Mouse (Mus musculus): ENCODE measurements around the gene Mmp21. TPM values are rescaled to one million over a fixed set of nuclear protein-coding genes. Genes with fewer than 3 reads are reported as not detected.
A peak's percentile ranks its signal among the peaks of the same experiment; 100 is the strongest.

The Mmp21 gene
- polyA plus RNA-seq, 1 experiment, result not detected

DNA sequence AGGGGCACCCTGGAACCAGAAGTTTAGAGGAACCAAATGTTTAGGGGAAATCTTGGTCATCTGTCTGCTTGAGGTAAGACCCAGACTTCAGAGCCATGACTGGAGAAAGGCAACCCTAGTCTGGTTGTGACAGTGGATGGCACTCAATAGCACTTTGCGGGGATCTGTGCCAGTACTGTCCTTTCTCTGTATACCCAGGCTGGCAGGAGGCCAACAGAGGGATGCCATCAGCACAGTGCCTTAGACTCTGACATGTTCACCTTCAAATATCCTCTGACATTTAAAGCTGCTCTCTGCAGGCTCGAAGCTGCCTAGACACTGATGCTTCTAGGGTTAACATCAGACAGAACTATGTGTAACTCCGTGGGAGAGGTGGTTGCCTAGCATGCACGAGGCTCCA, 422 bp downstream of the Mmp21 start:
- H3ac ChIP-seq (ENCODE audit: control insufficient read depth, insufficient read length, low read depth), result no peak overlapping the region
- no peaks in the 10 kb centered on the region for H3K79me2 ChIP-seq (ENCODE audit: control insufficient read depth, insufficient read depth)
- TF ChIP-seq MYOD1 (IDR thresholded peaks at IDR 0.05; ENCODE audit: control insufficient read depth, insufficient read length, low read depth) (no peak), CEBPB (IDR thresholded peaks at IDR 0.05; ENCODE audit: low read depth) (no peak), CTCF (IDR thresholded peaks at IDR 0.05; ENCODE audit: control insufficient read depth, insufficient read depth, insufficient read length) (no peak), MAX (IDR thresholded peaks at IDR 0.05) (no peak), USF1 (IDR thresholded peaks at IDR 0.05; ENCODE audit: low read depth) (no peak), MYOG (IDR thresholded peaks at IDR 0.05; ENCODE audit: control insufficient read depth, extremely low read depth, insufficient read length) (no peak), FOSL1 (IDR thresholded peaks at IDR 0.05; ENCODE audit: insufficient read depth, low read length, poor library complexity, severe bottlenecking) (no peak)
- H3K79me3 ChIP-seq (ENCODE audit: low read depth), result no peaks in the 10 kb centered on the region
- H3K4me3 ChIP-seq (ENCODE audit: insufficient read depth, poor library complexity, severe bottlenecking), result no peak overlapping the region
- H3K27me3 ChIP-seq (ENCODE audit: control insufficient read depth, insufficient read depth, insufficient read length), result no peaks in the 10 kb centered on the region
- no peaks in the 10 kb centered on the region for H3K36me3 ChIP-seq (ENCODE audit: control insufficient read depth, insufficient read depth)

DNA sequence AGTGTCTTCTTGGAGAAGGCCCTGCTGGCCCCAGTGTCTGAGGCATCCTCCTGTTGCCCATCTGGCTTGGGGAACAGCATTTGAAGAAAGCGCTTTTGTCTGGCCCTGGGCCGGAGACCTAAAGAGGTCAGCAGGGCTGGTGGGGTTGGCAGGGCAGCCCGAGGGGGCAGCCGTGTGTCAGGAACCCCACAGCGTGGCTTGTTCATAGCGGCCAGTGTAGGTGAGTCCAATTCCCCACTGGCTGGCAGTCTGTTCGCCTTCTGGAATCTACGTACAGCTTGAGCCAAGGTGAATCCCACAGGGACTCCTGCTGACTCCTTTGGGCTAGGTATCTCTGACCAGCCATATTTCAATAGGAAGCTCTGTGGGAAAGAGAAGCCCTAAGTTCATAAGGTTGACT, 1.1 kb downstream of the Mmp21 start:
- no peaks in the 10 kb centered on the region for H3K36me3 ChIP-seq (ENCODE audit: control insufficient read depth, insufficient read depth)
- H3K79me2 ChIP-seq (ENCODE audit: control insufficient read depth, insufficient read depth), result no peaks in the 10 kb centered on the region
- H3K79me3 ChIP-seq (ENCODE audit: low read depth), result no peaks in the 10 kb centered on the region
- TF ChIP-seq MYOD1 (IDR thresholded peaks at IDR 0.05; ENCODE audit: control insufficient read depth, insufficient read length, low read depth) (no peak), CEBPB (IDR thresholded peaks at IDR 0.05; ENCODE audit: low read depth) (no peak), MAX (IDR thresholded peaks at IDR 0.05) (no peak), MYOG (IDR thresholded peaks at IDR 0.05; ENCODE audit: control insufficient read depth, extremely low read depth, insufficient read length) (no peak), CTCF (IDR thresholded peaks at IDR 0.05; ENCODE audit: control insufficient read depth, insufficient read depth, insufficient read length) (no peak), FOSL1 (IDR thresholded peaks at IDR 0.05; ENCODE audit: insufficient read depth, low read length, poor library complexity, severe bottlenecking) (no peak), USF1 (IDR thresholded peaks at IDR 0.05; ENCODE audit: low read depth) (no peak)
- H3ac ChIP-seq (ENCODE audit: control insufficient read depth, insufficient read length, low read depth), result no peak overlapping the region
- no peak overlapping the region for H3K4me3 ChIP-seq (ENCODE audit: insufficient read depth, poor library complexity, severe bottlenecking)
- H3K27me3 ChIP-seq (ENCODE audit: control insufficient read depth, insufficient read depth, insufficient read length), result no peaks in the 10 kb centered on the region

DNA sequence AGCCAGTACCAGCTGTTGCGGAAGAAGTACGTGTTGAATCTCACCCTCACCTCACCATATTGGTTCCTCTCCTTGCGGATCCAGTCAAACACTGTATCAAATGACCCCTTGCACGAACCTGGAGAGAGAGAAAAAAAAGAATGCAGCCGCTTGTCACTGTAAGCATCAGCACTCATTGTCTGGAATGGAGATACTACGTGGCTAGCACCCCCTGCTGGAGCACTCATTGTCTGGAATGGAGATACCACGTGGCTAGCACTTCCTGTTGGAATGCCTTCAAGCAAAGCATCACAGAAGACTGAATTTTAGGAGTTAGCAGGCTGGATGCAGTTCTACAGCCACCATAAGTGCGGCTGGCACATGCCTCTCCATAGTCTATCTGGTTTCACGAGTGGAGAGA, 3.9 kb downstream of the Mmp21 start:
- Histone ChIP-seq H3K4me3 (ENCODE audit: insufficient read depth, poor library complexity, severe bottlenecking) (no peak overlapping the region), H3K36me3 (ENCODE audit: control insufficient read depth, insufficient read depth) (peaks cover 13% of the 10 kb centered on the region), H3K27me3 (ENCODE audit: control insufficient read depth, insufficient read depth, insufficient read length) (no peaks in the 10 kb centered on the region), H3K79me3 (ENCODE audit: low read depth) (no peaks in the 10 kb centered on the region), H3K79me2 (ENCODE audit: control insufficient read depth, insufficient read depth) (no peaks in the 10 kb centered on the region), H3ac (ENCODE audit: control insufficient read depth, insufficient read length, low read depth) (no peak overlapping the region)
- TF ChIP-seq USF1 (IDR thresholded peaks at IDR 0.05; ENCODE audit: low read depth) (peak; percentile 54), FOSL1 (IDR thresholded peaks at IDR 0.05; ENCODE audit: insufficient read depth, low read length, poor library complexity, severe bottlenecking) (no peak)

DNA sequence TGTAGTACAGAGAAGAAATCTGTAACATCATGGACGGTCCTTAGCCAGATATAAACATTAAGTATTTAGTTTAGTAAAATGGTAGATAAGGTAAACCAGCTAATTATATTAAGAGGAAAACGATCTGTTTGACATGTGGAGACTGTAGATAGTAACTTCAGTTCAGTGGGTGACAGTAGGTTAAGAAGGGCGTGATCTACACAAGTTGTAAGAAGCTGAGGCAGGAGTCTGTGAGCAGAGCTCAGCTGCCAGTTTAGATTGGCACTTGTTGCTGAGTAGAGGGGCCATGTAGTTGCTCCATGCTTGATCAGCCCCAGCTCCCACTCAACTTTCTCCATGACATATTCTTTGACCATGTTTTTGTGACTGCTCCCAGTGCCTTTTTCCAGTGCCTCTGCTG, 9.0 kb downstream of the Mmp21 start:
- no peaks in the 10 kb centered on the region for H3K79me2 ChIP-seq (ENCODE audit: control insufficient read depth, insufficient read depth)
- H3K79me3 ChIP-seq (ENCODE audit: low read depth), result no peaks in the 10 kb centered on the region
- peaks cover 51% of the 10 kb centered on the region for H3K36me3 ChIP-seq (ENCODE audit: control insufficient read depth, insufficient read depth)
- H3K27me3 ChIP-seq (ENCODE audit: control insufficient read depth, insufficient read depth, insufficient read length), result no peaks in the 10 kb centered on the region
- TF ChIP-seq MAX (IDR thresholded peaks at IDR 0.05) (no peak), MYOD1 (IDR thresholded peaks at IDR 0.05; ENCODE audit: control insufficient read depth, insufficient read length, low read depth) (no peak), CEBPB (IDR thresholded peaks at IDR 0.05; ENCODE audit: low read depth) (no peak), MYOG (IDR thresholded peaks at IDR 0.05; ENCODE audit: control insufficient read depth, extremely low read depth, insufficient read length) (no peak)
- H3ac ChIP-seq (ENCODE audit: control insufficient read depth, insufficient read length, low read depth), result no peak overlapping the region
- no peak overlapping the region for H3K4me3 ChIP-seq (ENCODE audit: insufficient read depth, poor library complexity, severe bottlenecking)

DNA sequence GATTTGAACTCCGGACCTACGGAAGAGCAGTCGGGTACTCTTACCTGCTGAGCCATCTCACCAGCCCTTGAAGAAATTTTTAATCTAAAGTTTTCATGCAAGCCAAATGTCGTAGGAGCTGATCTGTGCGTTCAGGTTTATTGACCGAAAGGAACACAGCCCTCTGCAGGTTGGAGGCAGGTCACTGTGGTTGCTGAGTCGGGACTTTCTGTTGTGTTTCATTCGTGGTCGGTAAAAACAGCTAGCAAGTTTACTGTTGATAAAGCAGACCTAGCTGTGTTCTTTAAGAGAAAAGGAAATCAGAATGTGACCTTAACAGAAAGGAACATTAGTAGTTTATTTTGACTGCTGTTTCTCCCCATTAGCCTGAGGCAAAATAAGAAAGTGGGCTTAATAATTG, 9.9 kb downstream of the Mmp21 start:
- TF ChIP-seq FOSL1 (IDR thresholded peaks at IDR 0.05; ENCODE audit: insufficient read depth, low read length, poor library complexity, severe bottlenecking) (no peak), MAX (IDR thresholded peaks at IDR 0.05) (no peak), MYOD1 (IDR thresholded peaks at IDR 0.05; ENCODE audit: control insufficient read depth, insufficient read length, low read depth) (no peak), USF1 (IDR thresholded peaks at IDR 0.05; ENCODE audit: low read depth) (no peak), CEBPB (IDR thresholded peaks at IDR 0.05; ENCODE audit: low read depth) (no peak), MYOG (IDR thresholded peaks at IDR 0.05; ENCODE audit: control insufficient read depth, extremely low read depth, insufficient read length) (no peak), CTCF (IDR thresholded peaks at IDR 0.05; ENCODE audit: control insufficient read depth, insufficient read depth, insufficient read length) (no peak)
- H3K36me3 ChIP-seq (ENCODE audit: control insufficient read depth, insufficient read depth), result peaks cover 58% of the 10 kb centered on the region
- H3K27me3 ChIP-seq (ENCODE audit: control insufficient read depth, insufficient read depth, insufficient read length), result no peaks in the 10 kb centered on the region
- H3K79me3 ChIP-seq (ENCODE audit: low read depth), result no peaks in the 10 kb centered on the region
- no peak overlapping the region for H3K4me3 ChIP-seq (ENCODE audit: insufficient read depth, poor library complexity, severe bottlenecking)
- no peaks in the 10 kb centered on the region for H3K79me2 ChIP-seq (ENCODE audit: control insufficient read depth, insufficient read depth)
- no peak overlapping the region for H3ac ChIP-seq (ENCODE audit: control insufficient read depth, insufficient read length, low read depth)

DNA sequence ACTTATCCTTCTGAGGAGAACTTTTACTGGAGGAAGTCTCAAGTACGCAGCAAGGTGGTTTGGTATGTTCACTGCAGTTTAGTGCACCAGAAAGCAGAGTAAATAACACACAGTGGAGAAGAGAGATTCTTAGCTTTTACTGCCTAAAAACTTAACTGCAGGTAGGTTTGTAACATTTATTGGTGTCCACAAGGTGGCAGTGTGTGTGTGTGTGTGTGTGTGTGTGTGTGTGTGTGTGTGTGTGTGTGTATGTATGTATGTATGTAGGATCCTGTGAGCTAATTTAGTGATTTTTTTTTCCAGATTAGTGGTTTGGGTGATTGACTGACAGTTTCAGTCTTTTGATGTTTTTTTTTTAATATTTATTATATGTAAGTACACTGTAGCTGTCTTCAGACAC, 10.8 kb downstream of the Mmp21 start:
- Histone ChIP-seq H3K4me3 (ENCODE audit: insufficient read depth, poor library complexity, severe bottlenecking) (no peak overlapping the region), H3K36me3 (ENCODE audit: control insufficient read depth, insufficient read depth) (peaks cover 67% of the 10 kb centered on the region), H3K79me3 (ENCODE audit: low read depth) (no peaks in the 10 kb centered on the region), H3K27me3 (ENCODE audit: control insufficient read depth, insufficient read depth, insufficient read length) (no peaks in the 10 kb centered on the region), H3ac (ENCODE audit: control insufficient read depth, insufficient read length, low read depth) (no peak overlapping the region), H3K79me2 (ENCODE audit: control insufficient read depth, insufficient read depth) (no peaks in the 10 kb centered on the region)
- no peak for TF ChIP-seq CEBPB (IDR thresholded peaks at IDR 0.05; ENCODE audit: low read depth)
- TF ChIP-seq USF1 (IDR thresholded peaks at IDR 0.05; ENCODE audit: low read depth), result no peak
- no peak for TF ChIP-seq MYOG (IDR thresholded peaks at IDR 0.05; ENCODE audit: control insufficient read depth, extremely low read depth, insufficient read length)
- TF ChIP-seq MYOD1 (IDR thresholded peaks at IDR 0.05; ENCODE audit: control insufficient read depth, insufficient read length, low read depth), result no peak
- no peak for TF ChIP-seq MAX (IDR thresholded peaks at IDR 0.05)
- no peak for TF ChIP-seq FOSL1 (IDR thresholded peaks at IDR 0.05; ENCODE audit: insufficient read depth, low read length, poor library complexity, severe bottlenecking)
